Mouse (Mus musculus) heart, adult 2 months (tissue): ENCODE results near the gene Stpg4.

ENCODE experiments used
- CTCF ChIP-seq: fragments of 200-600 bp; IDR thresholded peaks from 2 replicates; pipeline ENCODE4 v1.8.1; 2022; ENCODE audit warnings: antibody characterized with exemption, mild to moderate bottlenecking, moderate library complexity
- EP300 ChIP-seq: fragments of 200-500 bp; IDR thresholded peaks from 2 replicates; pipeline ENCODE4 v1.6.1; 2011; ENCODE audit warnings: low read depth, low read length, control low read depth; ENCODE audit not compliant: insufficient read depth

GRCm38 (mm10) chr17:87454121-87454520, 26.6 kb upstream of the Stpg4 start:
- TF ChIP-seq EP300 (no peak), CTCF (no peak)
